Mouse (Mus musculus) liver, postnatal 0 days (tissue): ENCODE measurements around the gene Tpcn1.

Experiments used
- CTCF ChIP-seq: sonication (generic); IDR thresholded peaks from 2 replicates; pipeline ENCODE4 v1.5.1; 2016; ENCODE audit warnings: antibody characterized with exemption, low read depth
- EP300 ChIP-seq: IDR thresholded peaks from 2 replicates; pipeline ENCODE4 v1.6.1; 2016; ENCODE audit warnings: antibody characterized with exemption, low read depth, mild to moderate bottlenecking

GRCm38 (mm10) chr5:120570289-120570897 lies 18.1 kb downstream of the Tpcn1 start:
- TF ChIP-seq EP300 (no peak), CTCF (no peak)
